Mouse (Mus musculus) limb, embryonic 13.5 days (tissue): ENCODE data around the gene Cul9. TPM values are rescaled to one million over a fixed set of nuclear protein-coding genes. Genes with fewer than 3 reads are reported as not detected.
A peak's percentile ranks its signal among the peaks of the same experiment; 100 is the strongest.

ENCODE experiments used
- ATAC-seq: fragments of 200-750 bp; cut with Nextera tagmentation; 2 replicates; pipeline ENCODE4 v1.8.0; 2017; ENCODE audit warnings: low read depth, moderate number of reproducible peaks, moderate TSS enrichment; ENCODE audit not compliant: low FRiP score
- H3K27ac ChIP-seq: fragments of 300-500 bp; sonication (generic); 2 replicates; pipeline ENCODE4 v1.5.1; 2015; ENCODE audit warnings: inconsistent platforms, mild to moderate bottlenecking, moderate library complexity
- H3K27me3 ChIP-seq: fragments of 300-500 bp; sonication (generic); 2 replicates; pipeline ENCODE4 v1.6.1; 2015; ENCODE audit warnings: mild to moderate bottlenecking, inconsistent platforms
- H3K36me3 ChIP-seq: fragments of 300-500 bp; sonication (generic); 2 replicates; pipeline ENCODE4 v1.6.1; 2015; ENCODE audit warnings: inconsistent platforms, mild to moderate bottlenecking, moderate library complexity
- H3K4me1 ChIP-seq: fragments of 300-500 bp; sonication (generic); 2 replicates; pipeline ENCODE4 v1.6.1; 2015; ENCODE audit warnings: inconsistent platforms
- H3K4me2 ChIP-seq: fragments of 300-500 bp; sonication (generic); replicated peaks from 2 replicates; pipeline ENCODE4 v1.6.1; 2015; ENCODE audit warnings: inconsistent platforms, mild to moderate bottlenecking, moderate library complexity
- H3K4me3 ChIP-seq: fragments of 300-500 bp; sonication (generic); 2 replicates; pipeline ENCODE4 v1.5.1; 2015; ENCODE audit warnings: moderate library complexity, mild to moderate bottlenecking, inconsistent platforms
- H3K9ac ChIP-seq: fragments of 300-500 bp; sonication (generic); 2 replicates; pipeline ENCODE4 v1.6.1; 2015; ENCODE audit warnings: mild to moderate bottlenecking, inconsistent platforms
- H3K9me3 ChIP-seq: fragments of 300-500 bp; sonication (generic); 2 replicates; pipeline ENCODE4 v1.6.1; 2016; ENCODE audit warnings: inconsistent platforms
- WGBS: fragments of 180-500 bp; shearing (Covaris S2); methylation state at CpG from one replicate; pipeline ENCODE4 v1.1.7; 2015; 5-methylcytosine and 5-hydroxymethylcytosine counted together
- polyA plus RNA-seq: library from polyadenylated mRNA; unstranded; fragments of >200 nt; fragmentation: Nextera tagmentation; extraction: Ambion mirVana; gene quantifications from 2 replicates; pipeline ENCODE4 v1.2.1, GENCODE M21; 2015

Cul9 gene
- polyA plus RNA-seq, 1 experiment from 2014 or later = 12.4 TPM

- Histone ChIP-seq H3K36me3 (peaks cover 20% of the 10 kb centered on the region), H3K9ac (no peak overlapping the region), H3K9me3 (no peaks in the 10 kb centered on the region), H3K27me3 (peaks cover 45% of the 10 kb centered on the region), H3K4me3 (no peak overlapping the region), H3K4me1 (peaks cover 7% of the 10 kb centered on the region; the same call in 1 of the 2 replicates), H3K4me2 (no peak overlapping the region), H3K27ac (no peak overlapping the region)
- ATAC-seq = no peak
- 40% methylated on average over 24 of the region's 24 CpGs for WGBS
These were observed 24.1 kb downstream of the Cul9 start for GRCm38 (mm10) chr17:46521963-46522668.

GRCm38 (mm10) chr17:46521174-46521573, 25.0 kb downstream of the Cul9 start:
- peaks cover 18% of the 10 kb centered on the region for H3K36me3 ChIP-seq
- 82% methylated on average over 9 of the region's 9 CpGs for WGBS
- H3K9ac ChIP-seq = peak overlapping the region; percentile 56; the same call in 1 of the 2 replicates
- no peak overlapping the region for H3K27ac ChIP-seq
- H3K4me2 ChIP-seq = peak overlapping the region; percentile 54
- H3K4me3 ChIP-seq = peak overlapping the region; percentile 31
- no peak for ATAC-seq
- no peaks in the 10 kb centered on the region for H3K9me3 ChIP-seq
- H3K27me3 ChIP-seq = peaks cover 45% of the 10 kb centered on the region
- peaks cover 7% of the 10 kb centered on the region; the same call in 1 of the 2 replicates for H3K4me1 ChIP-seq

DNA sequence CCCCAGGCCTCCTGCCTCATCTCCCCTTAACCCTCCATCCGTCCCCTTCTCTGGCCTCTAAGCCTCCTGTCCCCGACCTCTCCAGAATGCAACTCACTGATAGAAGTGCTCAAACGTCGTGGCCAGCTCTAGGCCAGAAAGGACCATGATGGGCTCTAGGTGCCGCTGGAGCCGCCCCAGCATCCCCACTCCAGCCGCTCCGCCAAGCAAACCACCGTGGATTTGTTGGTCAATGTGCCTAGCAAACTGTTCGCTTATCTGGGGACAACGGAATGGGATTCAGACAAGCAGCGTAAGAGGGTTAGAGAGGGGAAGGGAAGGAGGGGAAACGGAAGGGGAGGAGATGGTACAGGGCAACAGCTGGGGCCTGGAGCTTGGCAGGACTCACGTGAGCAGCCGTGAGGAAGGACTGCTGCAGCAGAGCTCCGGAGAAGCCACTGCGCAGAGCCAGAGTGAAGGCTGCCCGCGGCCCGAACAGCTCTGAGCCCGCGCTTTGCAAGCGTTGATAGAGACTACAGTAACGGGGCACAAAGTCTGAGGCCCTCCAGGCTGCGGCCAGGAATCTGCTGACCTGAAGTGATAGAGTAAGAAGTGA, 25.7 kb downstream of the Cul9 start:
- peaks cover 14% of the 10 kb centered on the region for H3K36me3 ChIP-seq
- H3K27me3 ChIP-seq = peaks cover 45% of the 10 kb centered on the region
- H3K4me1 ChIP-seq = peaks cover 7% of the 10 kb centered on the region; the same call in 1 of the 2 replicates
- ATAC-seq = 0 out of 2 replicates have a peak, but pooled peaks have one; percentile 22
- H3K9me3 ChIP-seq = no peaks in the 10 kb centered on the region
- H3K4me2 ChIP-seq = peak overlapping the region; percentile 54
- H3K4me3 ChIP-seq = peak overlapping the region; percentile 31
- WGBS = 37% methylated on average over 25 of the region's 25 CpGs
- no peak overlapping the region for H3K27ac ChIP-seq
- H3K9ac ChIP-seq = peak overlapping the region; percentile 56

DNA sequence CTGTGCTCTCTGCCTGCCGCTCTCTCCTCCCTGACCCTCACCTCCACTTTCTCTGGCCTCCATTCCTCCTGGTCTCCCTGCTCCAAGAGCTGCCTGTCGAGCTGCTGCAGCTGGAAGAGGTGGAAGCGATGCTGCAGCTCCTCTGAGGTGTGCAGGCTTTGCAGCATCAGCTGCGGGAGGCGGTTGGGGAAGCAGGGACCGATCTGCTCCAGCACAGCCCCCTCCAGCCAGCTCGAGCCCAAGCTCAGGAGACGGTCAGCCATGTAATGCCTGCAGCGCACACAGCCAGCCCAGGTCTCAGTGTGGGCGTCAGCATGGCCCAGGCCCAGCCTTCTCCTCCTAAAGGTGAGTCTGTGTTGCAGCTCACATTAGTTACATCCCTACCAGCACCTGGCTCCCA, 26.2 kb downstream of the Cul9 start:
- H3K9ac ChIP-seq = peak overlapping the region; percentile 56
- no peak overlapping the region for H3K27ac ChIP-seq
- whole genome bisulfite sequencing = 50% methylated on average over 10 of the region's 10 CpGs
- peak overlapping the region; percentile 31 for H3K4me3 ChIP-seq
- no peaks in the 10 kb centered on the region for H3K9me3 ChIP-seq
- H3K36me3 ChIP-seq = peaks cover 9% of the 10 kb centered on the region
- no peak for ATAC-seq
- H3K4me2 ChIP-seq = peak overlapping the region; percentile 54
- H3K4me1 ChIP-seq = peaks cover 7% of the 10 kb centered on the region; the same call in 1 of the 2 replicates
- peaks cover 43% of the 10 kb centered on the region for H3K27me3 ChIP-seq

- H3K9ac ChIP-seq = no peak overlapping the region
- H3K4me3 ChIP-seq = no peak overlapping the region
- no peak overlapping the region for H3K27ac ChIP-seq
- no peak for ATAC-seq
- no peaks in the 10 kb centered on the region for H3K27me3 ChIP-seq
- WGBS = 58% methylated on average over 2 of the region's 2 CpGs
- peaks cover 9% of the 10 kb centered on the region for H3K36me3 ChIP-seq
- H3K4me1 ChIP-seq = no peaks in the 10 kb centered on the region
- no peaks in the 10 kb centered on the region for H3K9me3 ChIP-seq
- H3K4me2 ChIP-seq = no peak overlapping the region
These were observed 32.9 kb downstream of the Cul9 start for GRCm38 (mm10) chr17:46513329-46513728.

DNA sequence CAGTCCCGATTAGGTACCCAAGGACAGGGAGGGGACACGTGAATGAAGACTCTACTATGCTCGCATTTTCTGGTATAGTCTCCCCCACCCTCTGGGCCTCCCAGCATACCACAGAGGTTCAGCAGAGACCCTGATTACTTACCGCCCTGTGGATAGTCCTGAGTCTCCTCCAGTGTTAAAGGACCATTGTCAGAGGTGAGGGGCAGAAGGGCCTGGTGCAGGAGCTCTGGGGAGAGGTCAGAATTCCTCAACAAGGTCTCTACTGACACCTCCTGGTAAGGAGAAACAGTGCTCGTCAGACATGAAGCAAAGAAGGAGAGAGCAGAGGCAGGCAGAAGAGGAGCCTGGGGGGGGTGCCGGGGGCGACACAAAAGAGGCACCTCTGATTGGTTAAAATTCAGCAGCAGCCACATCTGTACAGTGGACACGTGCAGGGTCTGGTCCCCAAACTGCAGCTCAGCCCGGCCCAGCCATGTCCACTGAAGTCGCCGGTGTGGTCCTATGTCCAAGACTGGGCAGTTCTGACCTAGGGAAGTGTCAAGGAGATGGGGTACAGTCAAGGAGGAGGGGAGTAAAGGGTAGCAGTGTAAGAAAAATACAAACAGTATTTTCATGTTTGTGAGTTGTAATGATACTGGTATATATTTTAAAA, 35.0 kb downstream of the Cul9 start:
- Histone ChIP-seq H3K36me3 (peaks cover 12% of the 10 kb centered on the region), H3K27me3 (no peaks in the 10 kb centered on the region), H3K9ac (no peak overlapping the region), H3K4me1 (no peaks in the 10 kb centered on the region), H3K27ac (no peak overlapping the region), H3K4me2 (no peak overlapping the region), H3K4me3 (no peak overlapping the region), H3K9me3 (no peaks in the 10 kb centered on the region)
- no peak for ATAC-seq
- WGBS = 43% methylated on average over 11 of the region's 11 CpGs

DNA sequence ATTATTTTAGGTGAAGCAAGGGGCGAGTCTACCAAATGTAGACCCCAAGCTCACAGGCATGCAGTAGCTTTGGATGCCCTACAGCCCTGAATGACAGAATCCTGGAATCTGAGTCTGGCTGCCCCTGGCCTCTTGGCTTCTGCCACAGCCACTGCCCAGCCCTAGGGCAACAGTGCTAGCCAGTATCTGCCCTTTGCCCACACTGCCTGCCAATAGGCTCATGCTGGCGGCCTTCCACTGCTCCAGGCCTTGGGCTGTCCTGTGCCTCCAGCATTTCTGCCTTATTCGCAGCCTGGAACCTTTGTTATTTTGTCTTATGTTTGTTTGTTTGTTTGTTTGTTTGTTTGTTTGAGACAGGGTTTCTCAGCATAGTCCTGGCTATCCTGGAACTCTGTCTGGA, 40.6 kb downstream of the Cul9 start:
- no peak overlapping the region for H3K27ac ChIP-seq
- no peaks in the 10 kb centered on the region for H3K4me1 ChIP-seq
- no peak overlapping the region for H3K9ac ChIP-seq
- H3K9me3 ChIP-seq = no peaks in the 10 kb centered on the region
- no peak overlapping the region for H3K4me2 ChIP-seq
- 89% methylated on average over 3 of the region's 3 CpGs for WGBS
- peaks cover 20% of the 10 kb centered on the region for H3K36me3 ChIP-seq
- H3K27me3 ChIP-seq = no peaks in the 10 kb centered on the region
- no peak for ATAC-seq
- H3K4me3 ChIP-seq = no peak overlapping the region

- no peak overlapping the region for H3K4me3 ChIP-seq
- peaks cover 30% of the 10 kb centered on the region for H3K36me3 ChIP-seq
- H3K4me2 ChIP-seq = no peak overlapping the region
- no peaks in the 10 kb centered on the region for H3K4me1 ChIP-seq
- ATAC-seq = no peak
- no peak overlapping the region for H3K9ac ChIP-seq
- H3K27me3 ChIP-seq = no peaks in the 10 kb centered on the region
- no peaks in the 10 kb centered on the region for H3K9me3 ChIP-seq
- WGBS = 71% methylated on average over 14 of the region's 14 CpGs
- no peak overlapping the region for H3K27ac ChIP-seq
These were observed 42.1 kb downstream of the Cul9 start for GRCm38 (mm10) chr17:46503847-46504638.

- Histone ChIP-seq H3K4me2 (no peak overlapping the region), H3K36me3 (peaks cover 34% of the 10 kb centered on the region), H3K9ac (no peak overlapping the region), H3K27me3 (no peaks in the 10 kb centered on the region), H3K4me3 (no peak overlapping the region), H3K9me3 (no peaks in the 10 kb centered on the region), H3K27ac (no peak overlapping the region), H3K4me1 (no peaks in the 10 kb centered on the region)
- 85% methylated on average over 2 of the region's 2 CpGs for WGBS
- ATAC-seq = no peak
These were observed 43.4 kb downstream of the Cul9 start for GRCm38 (mm10) chr17:46502775-46503174.

DNA sequence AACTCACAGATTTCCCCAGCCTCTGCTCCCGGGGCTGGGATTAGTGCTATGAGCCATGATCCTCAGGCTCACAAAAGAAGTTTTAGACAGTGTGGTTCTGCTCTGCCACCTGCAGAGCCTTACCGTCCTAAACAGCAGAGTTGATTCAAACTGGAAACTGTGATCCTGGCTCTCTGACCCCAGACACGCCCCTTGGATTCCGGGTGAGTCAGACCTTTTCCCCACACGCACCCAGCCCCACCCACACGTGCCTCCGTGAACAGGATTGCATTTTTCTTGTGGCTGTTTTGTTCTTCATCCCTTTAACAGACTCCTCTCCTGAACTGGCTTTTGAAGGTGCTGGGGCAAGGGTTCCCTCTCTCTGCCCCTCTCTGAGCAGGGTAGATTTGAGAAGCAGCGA, 48.2 kb downstream of the Cul9 start:
- H3K36me3 ChIP-seq = peaks cover 30% of the 10 kb centered on the region
- H3K27ac ChIP-seq = no peak overlapping the region
- H3K27me3 ChIP-seq = peaks cover 21% of the 10 kb centered on the region
- H3K4me3 ChIP-seq = no peak overlapping the region
- H3K9ac ChIP-seq = no peak overlapping the region
- H3K4me2 ChIP-seq = no peak overlapping the region
- WGBS = 79% methylated on average over 8 of the region's 8 CpGs
- H3K4me1 ChIP-seq = peaks cover 9% of the 10 kb centered on the region; the same call in 1 of the 2 replicates
- no peaks in the 10 kb centered on the region for H3K9me3 ChIP-seq
- ATAC-seq = no peak

DNA sequence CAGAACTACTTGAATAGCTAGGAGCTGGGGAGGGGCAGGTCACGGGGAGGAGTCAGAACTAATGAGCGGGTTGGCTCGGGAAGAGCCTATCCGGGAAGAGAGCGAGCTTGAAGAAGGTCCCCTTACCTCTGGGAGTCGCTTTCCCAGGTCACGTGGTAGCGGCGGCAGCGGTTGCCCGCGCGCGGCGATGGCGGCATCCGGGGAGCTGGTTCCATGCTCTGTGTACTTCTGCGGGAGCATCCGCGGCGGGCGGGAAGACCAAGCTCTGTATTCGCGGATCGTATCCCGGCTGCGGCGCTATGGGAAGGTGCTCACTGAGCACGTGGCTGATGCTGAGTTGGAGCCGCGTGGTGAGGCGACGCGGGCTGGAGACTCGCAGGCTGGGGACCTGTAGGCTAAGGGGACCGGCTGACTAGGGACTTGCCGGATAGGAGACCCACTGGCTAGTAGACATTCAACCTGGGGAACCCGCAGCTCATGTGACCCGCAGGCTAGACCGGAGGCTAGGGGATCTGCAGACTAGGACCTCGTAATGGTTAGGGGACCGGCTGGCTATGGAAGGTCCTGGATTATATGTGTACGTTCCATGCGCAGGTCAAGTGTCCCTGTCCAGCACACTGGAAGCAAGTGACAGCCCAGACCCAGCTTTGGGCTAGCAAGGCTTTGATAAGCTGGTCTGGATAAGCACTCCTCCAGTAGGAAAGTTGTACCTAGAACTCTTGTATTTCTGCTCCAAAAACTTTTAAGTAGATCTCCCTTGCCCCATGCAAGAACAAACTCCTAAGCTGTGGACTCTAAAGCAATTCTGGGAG, 49.4 kb downstream of the Cul9 start, which contains the start of gene Dnph1:
TSS of gene Dnph1 (plus strand) at position 89 of the 812 bp plus-strand sequence.
- Histone ChIP-seq H3K4me2 (peak within 1 kb of the TSS; percentile 91), H3K36me3 (peaks cover 29% of the 10 kb centered on the region), H3K4me1 (peaks cover 9% of the 10 kb centered on the region; the same call in 1 of the 2 replicates), H3K9ac (peak within 1 kb of the TSS; percentile 74), H3K27ac (no peak within 1 kb of the TSS), H3K9me3 (no peaks in the 10 kb centered on the region), H3K27me3 (peaks cover 30% of the 10 kb centered on the region), H3K4me3 (peak within 1 kb of the TSS; percentile 62)
- ATAC-seq = peak; percentile 93
- under 1% methylated on average over 44 of the region's 44 CpGs for WGBS
